Mouse (Mus musculus) lung, adult 10 weeks (tissue): ENCODE measurements around the gene 1110059G10Rik. TPM values are rescaled to one million over a fixed set of nuclear protein-coding genes. Genes with fewer than 3 reads are reported as not detected.

Experiments
- polyA plus RNA-seq: library from polyadenylated mRNA; stranded (reverse); fragments of 350-450 nt; fragmentation: Illumina TruSeq; extraction: RNeasy Lipid Tissue Mini Kit (QIAGEN cat#74804); gene quantifications from one replicate; pipeline ENCODE4 v1.2.3, GENCODE M21; 2014; ENCODE audit warnings: low read depth, low replicate concordance; ENCODE audit not compliant: insufficient read depth

Gene 1110059G10Rik
- 28.8 TPM for polyA plus RNA-seq

DNA sequence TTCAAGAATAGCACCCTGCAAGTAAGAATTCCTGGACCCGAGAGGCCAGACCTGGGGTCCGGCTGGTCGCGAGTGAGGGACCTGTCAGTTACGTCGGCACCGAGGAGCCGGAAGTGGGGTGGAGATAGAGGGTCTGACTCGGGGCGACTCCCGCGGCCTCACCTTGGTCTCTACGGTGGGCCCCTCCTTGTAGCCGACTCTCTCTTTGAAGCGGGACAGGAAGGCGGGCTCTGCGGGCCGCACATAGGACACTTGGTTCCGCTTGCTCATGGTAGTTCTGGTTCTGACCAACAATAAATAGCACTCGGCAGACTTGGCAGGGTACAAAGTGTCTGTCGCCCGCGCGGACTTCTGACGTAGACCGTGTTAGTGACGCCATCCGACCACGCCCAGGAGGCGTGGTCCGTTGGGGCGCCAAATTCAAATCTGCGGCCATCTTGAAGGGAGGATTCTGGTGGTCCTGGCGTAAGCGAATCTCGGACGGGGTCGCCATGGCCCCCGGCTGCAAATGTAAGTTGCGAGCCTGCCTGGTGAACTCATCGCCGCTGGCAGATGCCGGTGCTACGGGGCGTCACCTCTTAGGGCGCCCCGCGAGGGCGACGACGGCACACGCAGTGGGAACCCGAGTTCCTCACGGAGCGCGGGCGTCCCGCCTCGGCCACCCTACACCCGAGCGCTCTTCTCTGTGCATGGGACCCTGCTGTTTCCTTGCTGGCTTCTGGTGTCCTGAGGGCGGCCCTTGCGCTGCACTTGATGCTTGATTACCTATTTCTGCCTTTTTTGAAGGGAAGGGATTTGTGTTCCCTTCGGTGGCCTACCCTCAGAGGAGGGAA, at the start of gene 1110059G10Rik, which contains the start of gene Kif15:
Gene 1110059G10Rik (minus strand): TSS at position 358 of the 833 bp plus-strand sequence.
Gene Kif15 (plus strand): TSS at position 404 of the 833 bp plus-strand sequence.

DNA sequence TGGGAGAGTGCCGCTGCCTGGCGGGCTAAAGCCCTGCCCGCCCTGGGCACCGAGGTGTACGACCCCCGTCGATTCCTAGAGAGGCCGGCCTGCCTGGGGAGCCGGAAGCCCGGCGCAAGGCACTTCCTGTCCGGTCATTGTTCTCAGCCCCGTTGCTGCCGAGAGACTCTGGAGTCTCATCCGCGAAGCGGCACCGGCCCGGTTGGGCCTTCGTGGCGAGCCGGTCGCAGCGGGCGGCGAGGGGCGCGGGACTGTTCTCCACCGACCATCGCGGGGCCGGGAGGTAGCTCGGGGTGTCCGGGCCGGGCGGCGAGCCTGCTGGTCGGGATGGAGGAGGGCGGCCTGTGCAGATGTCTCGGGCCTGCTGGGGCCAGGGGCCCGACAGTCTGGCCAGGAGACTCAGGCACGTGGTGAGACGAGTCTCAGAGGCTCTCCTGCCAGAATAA, 27.8 kb downstream of the 1110059G10Rik start, which contains the start of gene Zfp105:
Gene Zfp105 (plus strand): TSS at position 137 of the 446 bp plus-strand sequence.

Other genes starting within 250 kb of the 1110059G10Rik start
- gene Topaz1, start 203.7 kb downstream of the 1110059G10Rik start, polyA plus RNA-seq, result 0.07 TPM
- 5.1 TPM for gene Tcaim, start 145.5 kb downstream of the 1110059G10Rik start, polyA plus RNA-seq
- not detected for gene Gm35549, start 107.0 kb downstream of the 1110059G10Rik start, polyA plus RNA-seq
- 13.7 TPM for gene Zfp445, start 85.0 kb downstream of the 1110059G10Rik start, polyA plus RNA-seq
- gene Zkscan7, start 65.3 kb downstream of the 1110059G10Rik start, polyA plus RNA-seq, result 5.1 TPM
- 4.6 TPM for gene Zfp105, start 27.9 kb downstream of the 1110059G10Rik start, polyA plus RNA-seq
- gene Kif15, start within 50 bp of the 1110059G10Rik start, polyA plus RNA-seq, result 2.6 TPM
- 28.7 TPM for gene Tmem42, start 70.3 kb upstream of the 1110059G10Rik start, polyA plus RNA-seq
- gene Tgm4, start 83.7 kb upstream of the 1110059G10Rik start, polyA plus RNA-seq, result 0.10 TPM
- gene Zdhhc3, start 162.2 kb upstream of the 1110059G10Rik start, polyA plus RNA-seq, result 63.5 TPM
- 75.0 TPM for gene Exosc7, start 162.2 kb upstream of the 1110059G10Rik start, polyA plus RNA-seq
- 182 TPM for gene Clec3b, start 199.9 kb upstream of the 1110059G10Rik start, polyA plus RNA-seq